In genomic region chr10:61226784-61227396, GRCm38 (mm10) we compare ENCODE assay signal across 14 mouse cellular contexts. TPM values are rescaled to one million over a fixed set of nuclear protein-coding genes. Genes with fewer than 3 reads are reported as not detected.
DNase-seq lines count a peak whose midpoint lies in the region; ATAC-seq and TF ChIP-seq lines count a peak whose summit lies in the region.
"Had no signal": no experiment of that assay in that cellular context is flagged by ENCODE, and none has a peak within 500 bp of the region (broad histone marks: within the 10 kb centered on the region; RNA-seq: fewer than 3 reads in every experiment).

No protein-coding gene starts in this region.

- ATAC-seq in heart, embryonic 13.5 days (ENCODE audit: extremely low read depth, insufficient number of reproducible peaks, low FRiP score, low TSS enrichment) = peak; percentile 71; the same call in 1 of the 2 replicates
- peak; percentile 30; the same call in 1 of the 2 replicates for ATAC-seq in kidney, embryonic 14.5 days (ENCODE audit: low FRiP score, low TSS enrichment)
- ATAC-seq in embryonic facial prominence, embryonic 15.5 days (ENCODE audit: insufficient number of reproducible peaks, low FRiP score, low TSS enrichment, low read depth) = peak; percentile 68
- ATAC-seq in forebrain, embryonic 16.5 days = no peak
- ATAC-seq: forebrain, embryonic 14.5 days had no signal

- no peak for DNase-seq in heart, adult 11 months
- DNase-seq in kidney, adult 8-10 months = no peak
- DNase-seq: cerebellum, adult 18-20 months; gastrocnemius, adult 2 months; kidney, postnatal 4 days; liver had no signal

- H3K9me3 ChIP-seq in heart, embryonic 13.5 days = no peaks in the 10 kb centered on the region
- no peaks in the 10 kb centered on the region for H3K9me3 ChIP-seq in kidney, embryonic 14.5 days (ENCODE audit: control insufficient read depth, low read length)
- no peaks in the 10 kb centered on the region for H3K9me3 ChIP-seq in E14TG2a.4 (ENCODE audit: low read length)
- H3K9me3 ChIP-seq in embryonic facial prominence, embryonic 15.5 days (replicated peaks) = no peaks in the 10 kb centered on the region
- no peaks in the 10 kb centered on the region for H3K9me3 ChIP-seq in forebrain, embryonic 16.5 days (ENCODE audit: control insufficient read depth, low read length)
- H3K9me3 ChIP-seq: embryonic facial prominence, embryonic 13.5 days; neural tube, embryonic 15.5 days had no signal

- no peak overlapping the region for H3K4me2 ChIP-seq in heart, embryonic 13.5 days
- no peak overlapping the region for H3K4me2 ChIP-seq in kidney, embryonic 14.5 days (replicated peaks; ENCODE audit: low read depth, low read length)
- H3K4me2 ChIP-seq in embryonic facial prominence, embryonic 15.5 days (replicated peaks) = no peak overlapping the region
- H3K4me2 ChIP-seq in forebrain, embryonic 16.5 days (ENCODE audit: low read length) = no peak overlapping the region
- H3K4me2 ChIP-seq: embryonic facial prominence, embryonic 13.5 days; neural tube, embryonic 15.5 days had no signal

- WGBS in heart, embryonic 13.5 days = 28% methylated on average over 4 of the region's 4 CpGs
- 35% methylated on average over 4 of the region's 4 CpGs for WGBS in kidney, embryonic 14.5 days
- WGBS in embryonic facial prominence, embryonic 15.5 days = 42% methylated on average over 4 of the region's 4 CpGs
- 62% methylated on average over 4 of the region's 4 CpGs for WGBS in forebrain, embryonic 16.5 days

- no peak overlapping the region for H3K9ac ChIP-seq in heart, embryonic 13.5 days
- no peak overlapping the region for H3K9ac ChIP-seq in kidney, embryonic 14.5 days (ENCODE audit: low read depth, low read length)
- no peak overlapping the region for H3K9ac ChIP-seq in embryonic facial prominence, embryonic 15.5 days
- no peak overlapping the region for H3K9ac ChIP-seq in forebrain, embryonic 16.5 days (replicated peaks; ENCODE audit: low read depth, low read length)
- H3K9ac ChIP-seq: embryonic facial prominence, embryonic 13.5 days; neural tube, embryonic 15.5 days had no signal

- no peak overlapping the region for H3K4me3 ChIP-seq in heart, embryonic 13.5 days
- H3K4me3 ChIP-seq in kidney, embryonic 14.5 days (ENCODE audit: low read length) = no peak overlapping the region
- H3K4me3 ChIP-seq in E14TG2a.4 (replicated peaks; ENCODE audit: low read length) = peak overlapping the region; percentile 17; the same call in 1 of the 2 replicates
- H3K4me3 ChIP-seq in embryonic facial prominence, embryonic 15.5 days (replicated peaks) = no peak overlapping the region
- no peak overlapping the region for H3K4me3 ChIP-seq in forebrain, embryonic 16.5 days (replicated peaks; ENCODE audit: low read length)
- H3K4me3 ChIP-seq: embryonic facial prominence, embryonic 13.5 days; gastrocnemius, adult 2 months; neural tube, embryonic 15.5 days had no signal

- H3K27me3 ChIP-seq in heart, embryonic 13.5 days (replicated peaks) = peaks cover 26% of the 10 kb centered on the region; the same call in 1 of the 2 replicates
- no peaks in the 10 kb centered on the region for H3K27me3 ChIP-seq in kidney, embryonic 14.5 days (ENCODE audit: control insufficient read depth, insufficient read depth, low read length)
- no peaks in the 10 kb centered on the region for H3K27me3 ChIP-seq in E14TG2a.4 (ENCODE audit: insufficient read depth, low read length)
- no peaks in the 10 kb centered on the region for H3K27me3 ChIP-seq in embryonic facial prominence, embryonic 15.5 days
- no peaks in the 10 kb centered on the region for H3K27me3 ChIP-seq in forebrain, embryonic 16.5 days (replicated peaks; ENCODE audit: control insufficient read depth, insufficient read depth, low read length)
- H3K27me3 ChIP-seq: embryonic facial prominence, embryonic 13.5 days; neural tube, embryonic 15.5 days had no signal

- no peak for TF ChIP-seq CTCF in E14TG2a.4 (conservative IDR thresholded peaks at IDR 0.05; ENCODE audit: low read length)

- peaks cover 12% of the 10 kb centered on the region for H3K4me1 ChIP-seq in heart, embryonic 13.5 days
- no peaks in the 10 kb centered on the region for H3K4me1 ChIP-seq in kidney, embryonic 14.5 days (ENCODE audit: control insufficient read depth, insufficient read depth, low read length)
- peaks cover 96% of the 10 kb centered on the region for H3K4me1 ChIP-seq in E14TG2a.4 (replicated peaks; ENCODE audit: low read depth, low read length)
- H3K4me1 ChIP-seq in embryonic facial prominence, embryonic 15.5 days = peaks cover 3% of the 10 kb centered on the region; the same call in 1 of the 2 replicates
- H3K4me1 ChIP-seq in forebrain, embryonic 16.5 days (replicated peaks; ENCODE audit: control insufficient read depth, insufficient read depth, low read length) = no peaks in the 10 kb centered on the region
- H3K4me1 ChIP-seq: neural tube, embryonic 15.5 days had no signal

- H3K36me3 ChIP-seq in heart, embryonic 13.5 days = no peaks in the 10 kb centered on the region
- H3K36me3 ChIP-seq in kidney, embryonic 14.5 days (ENCODE audit: control insufficient read depth, insufficient read depth, low read length) = no peaks in the 10 kb centered on the region
- H3K36me3 ChIP-seq in E14TG2a.4 (ENCODE audit: insufficient read depth, low read length) = peaks cover 70% of the 10 kb centered on the region
- H3K36me3 ChIP-seq in embryonic facial prominence, embryonic 15.5 days = no peaks in the 10 kb centered on the region
- no peaks in the 10 kb centered on the region for H3K36me3 ChIP-seq in forebrain, embryonic 16.5 days (ENCODE audit: control insufficient read depth, insufficient read depth)
- H3K36me3 ChIP-seq: embryonic facial prominence, embryonic 13.5 days; neural tube, embryonic 15.5 days had no signal

- peak overlapping the region; percentile 49; the same call in 1 of the 2 replicates for H3K27ac ChIP-seq in heart, embryonic 13.5 days (replicated peaks)
- H3K27ac ChIP-seq in kidney, embryonic 14.5 days (ENCODE audit: low read depth, low read length) = no peak overlapping the region
- no peak overlapping the region for H3K27ac ChIP-seq in embryonic facial prominence, embryonic 15.5 days (replicated peaks)
- H3K27ac ChIP-seq in forebrain, embryonic 16.5 days (ENCODE audit: low read length) = no peak overlapping the region
- H3K27ac ChIP-seq: embryonic facial prominence, embryonic 13.5 days; gastrocnemius, adult 2 months; neural tube, embryonic 15.5 days had no signal

RNA-seq across cellular contexts. Expression of gene Adamts14, which starts 46.3 kb away (rescaled TPM):
- polyA plus RNA-seq in heart, embryonic 13.5 days (2015; fragmentation: Nextera tagmentation; extraction: Ambion mirVana) = 0.76 and 1.3 TPM in 2 replicates
- 1.3 and 1.4 TPM in 2 replicates for polyA plus RNA-seq in kidney, embryonic 14.5 days (2014; fragmentation: Nextera tagmentation; extraction: Ambion mirVana)
- polyA plus RNA-seq in embryonic facial prominence, embryonic 15.5 days (2015; fragmentation: Nextera tagmentation; extraction: Ambion mirVana) = 6.1 and 8.0 TPM in 2 replicates
- 0.10 and 0.27 TPM in 2 replicates for polyA plus RNA-seq in forebrain, embryonic 16.5 days (2015; fragmentation: Nextera tagmentation; extraction: Ambion mirVana)

RNA-seq across cellular contexts. Expression of gene Tbata, which starts 55.1 kb away (rescaled TPM):
- polyA plus RNA-seq in heart, embryonic 13.5 days (2015; fragmentation: Nextera tagmentation; extraction: Ambion mirVana) = not detected in 2 replicates
- not detected in 2 replicates for polyA plus RNA-seq in kidney, embryonic 14.5 days (2014; fragmentation: Nextera tagmentation; extraction: Ambion mirVana)
- 1.3 and 1.5 TPM in 2 replicates for polyA plus RNA-seq in embryonic facial prominence, embryonic 15.5 days (2015; fragmentation: Nextera tagmentation; extraction: Ambion mirVana)
- 1.3 and 1.5 TPM in 2 replicates for polyA plus RNA-seq in forebrain, embryonic 16.5 days (2015; fragmentation: Nextera tagmentation; extraction: Ambion mirVana)
- polyA plus RNA-seq: embryonic facial prominence, embryonic 13.5 days; neural tube, embryonic 15.5 days had no signal
